Mouse (Mus musculus) embryonic facial prominence, embryonic 15.5 days (tissue): ENCODE measurements around the gene Slc9a1. TPM values are rescaled to one million over a fixed set of nuclear protein-coding genes. Genes with fewer than 3 reads are reported as not detected.

Experiments used
- ATAC-seq: fragments of 200-750 bp; cut with Nextera tagmentation; 2 replicates; pipeline ENCODE4 v1.8.0; 2017; ENCODE audit warnings: low read depth, moderate TSS enrichment; ENCODE audit not compliant: insufficient number of reproducible peaks, low FRiP score, low TSS enrichment
- H3K27ac ChIP-seq: fragments of 300-500 bp; sonication (generic); replicated peaks from 2 replicates; pipeline ENCODE4 v1.5.1; 2015; ENCODE audit warnings: mild to moderate bottlenecking, inconsistent platforms
- H3K27me3 ChIP-seq: fragments of 300-500 bp; sonication (generic); 2 replicates; pipeline ENCODE4 v1.6.1; 2015; ENCODE audit warnings: inconsistent platforms
- H3K36me3 ChIP-seq: fragments of 300-500 bp; sonication (generic); 2 replicates; pipeline ENCODE4 v1.6.1; 2015; ENCODE audit warnings: mild to moderate bottlenecking, inconsistent platforms
- H3K4me1 ChIP-seq: fragments of 300-500 bp; sonication (generic); 2 replicates; pipeline ENCODE4 v1.6.1; 2015; ENCODE audit warnings: inconsistent platforms
- H3K4me2 ChIP-seq: fragments of 300-500 bp; sonication (generic); replicated peaks from 2 replicates; pipeline ENCODE4 v1.6.1; 2015; ENCODE audit warnings: mild to moderate bottlenecking, inconsistent platforms
- H3K4me3 ChIP-seq: fragments of 300-500 bp; sonication (generic); replicated peaks from 2 replicates; pipeline ENCODE4 v1.5.1; 2015; ENCODE audit warnings: mild to moderate bottlenecking, inconsistent platforms
- H3K9ac ChIP-seq: fragments of 300-500 bp; sonication (generic); 2 replicates; pipeline ENCODE4 v1.6.1; 2015; ENCODE audit warnings: inconsistent platforms
- H3K9me3 ChIP-seq: fragments of 300-500 bp; sonication (generic); replicated peaks from 2 replicates; pipeline ENCODE4 v1.6.1; 2016; ENCODE audit warnings: inconsistent platforms
- WGBS: fragments of 180-500 bp; shearing (Covaris S2); methylation state at CpG from one replicate; pipeline ENCODE4 v1.1.7; 2015; 5-methylcytosine and 5-hydroxymethylcytosine counted together
- polyA plus RNA-seq: library from polyadenylated mRNA; unstranded; fragments of >200 nt; fragmentation: Nextera tagmentation; extraction: Ambion mirVana; gene quantifications from 2 replicates; pipeline ENCODE4 v1.2.1, GENCODE M21; 2015

The Slc9a1 gene
- polyA plus RNA-seq, 1 experiment from 2014 or later, result 11.0 TPM

GRCm38 (mm10) chr4:133404256-133404655 is 34.8 kb downstream of the Slc9a1 start:
- Histone ChIP-seq H3K9me3 (no peaks in the 10 kb centered on the region), H3K4me2 (no peak overlapping the region), H3K9ac (no peak overlapping the region), H3K4me3 (no peak overlapping the region), H3K27me3 (no peaks in the 10 kb centered on the region), H3K36me3 (no peaks in the 10 kb centered on the region), H3K27ac (no peak overlapping the region), H3K4me1 (peaks cover 57% of the 10 kb centered on the region)
- WGBS, result 79% methylated on average over 5 of the region's 5 CpGs
- ATAC-seq, result no peak

- peak overlapping the region; percentile 86 for H3K27ac ChIP-seq
- no peaks in the 10 kb centered on the region for H3K27me3 ChIP-seq
- no peaks in the 10 kb centered on the region for H3K9me3 ChIP-seq
- WGBS, result 57% methylated on average over 8 of the region's 8 CpGs
- peaks cover 47% of the 10 kb centered on the region for H3K4me1 ChIP-seq
- ATAC-seq, result 0 out of 2 replicates have a peak, but pooled peaks have one; percentile 25
- H3K9ac ChIP-seq, result no peak overlapping the region
- H3K4me2 ChIP-seq, result no peak overlapping the region
- peaks cover 2% of the 10 kb centered on the region; the same call in 1 of the 2 replicates for H3K36me3 ChIP-seq
- H3K4me3 ChIP-seq, result no peak overlapping the region
Observed at GRCm38 (mm10) chr4:133406313-133407056, 37.0 kb downstream of the Slc9a1 start.

GRCm38 (mm10) chr4:133407114-133407787 is 37.7 kb downstream of the Slc9a1 start:
- peak; percentile 43; the same call in 1 of the 2 replicates for ATAC-seq
- H3K4me3 ChIP-seq, result no peak overlapping the region
- peak overlapping the region; percentile 86 for H3K27ac ChIP-seq
- H3K27me3 ChIP-seq, result no peaks in the 10 kb centered on the region
- H3K4me1 ChIP-seq, result peaks cover 41% of the 10 kb centered on the region
- H3K4me2 ChIP-seq, result no peak overlapping the region
- H3K9me3 ChIP-seq, result no peaks in the 10 kb centered on the region
- WGBS, result 57% methylated on average over 6 of the region's 6 CpGs
- no peak overlapping the region for H3K9ac ChIP-seq
- H3K36me3 ChIP-seq, result peaks cover 9% of the 10 kb centered on the region; the same call in 1 of the 2 replicates

- Histone ChIP-seq H3K4me3 (no peak overlapping the region), H3K36me3 (peaks cover 15% of the 10 kb centered on the region), H3K9ac (no peak overlapping the region), H3K9me3 (no peaks in the 10 kb centered on the region), H3K27ac (peak overlapping the region; percentile 86), H3K4me1 (peaks cover 41% of the 10 kb centered on the region), H3K27me3 (no peaks in the 10 kb centered on the region), H3K4me2 (no peak overlapping the region)
- no peak for ATAC-seq
- WGBS, result 57% methylated on average over 7 of the region's 7 CpGs
Observed at GRCm38 (mm10) chr4:133408006-133408405, 38.5 kb downstream of the Slc9a1 start.

- peaks cover 30% of the 10 kb centered on the region for H3K36me3 ChIP-seq
- no peak overlapping the region for H3K4me2 ChIP-seq
- ATAC-seq, result no peak
- H3K9ac ChIP-seq, result no peak overlapping the region
- no peak overlapping the region for H3K27ac ChIP-seq
- 70% methylated on average over 14 of the region's 14 CpGs for WGBS
- no peak overlapping the region for H3K4me3 ChIP-seq
- H3K9me3 ChIP-seq, result no peaks in the 10 kb centered on the region
- no peaks in the 10 kb centered on the region for H3K27me3 ChIP-seq
- H3K4me1 ChIP-seq, result peaks cover 29% of the 10 kb centered on the region
Observed at GRCm38 (mm10) chr4:133410994-133411393, 41.5 kb downstream of the Slc9a1 start.

- 88% methylated on average over 14 of the region's 14 CpGs for WGBS
- Histone ChIP-seq H3K9ac (no peak overlapping the region), H3K4me2 (no peak overlapping the region), H3K9me3 (no peaks in the 10 kb centered on the region), H3K4me1 (peaks cover 18% of the 10 kb centered on the region), H3K27me3 (no peaks in the 10 kb centered on the region), H3K27ac (no peak overlapping the region), H3K4me3 (no peak overlapping the region), H3K36me3 (peaks cover 40% of the 10 kb centered on the region)
- ATAC-seq, result no peak
Observed at GRCm38 (mm10) chr4:133412096-133412495, 42.6 kb downstream of the Slc9a1 start.

- Histone ChIP-seq H3K27ac (no peak overlapping the region), H3K9me3 (no peaks in the 10 kb centered on the region), H3K4me1 (peaks cover 10% of the 10 kb centered on the region), H3K4me3 (no peak overlapping the region), H3K36me3 (peaks cover 41% of the 10 kb centered on the region), H3K27me3 (no peaks in the 10 kb centered on the region), H3K4me2 (no peak overlapping the region), H3K9ac (no peak overlapping the region)
- ATAC-seq, result no peak
- 82% methylated on average over 16 of the region's 16 CpGs for WGBS
Observed at GRCm38 (mm10) chr4:133412575-133413540, 43.4 kb downstream of the Slc9a1 start.

GRCm38 (mm10) chr4:133413617-133414016 is 44.1 kb downstream of the Slc9a1 start:
- Histone ChIP-seq H3K36me3 (peaks cover 41% of the 10 kb centered on the region), H3K4me2 (no peak overlapping the region), H3K27me3 (no peaks in the 10 kb centered on the region), H3K4me1 (peaks cover 3% of the 10 kb centered on the region), H3K9me3 (no peaks in the 10 kb centered on the region), H3K27ac (no peak overlapping the region), H3K9ac (no peak overlapping the region), H3K4me3 (no peak overlapping the region)
- ATAC-seq, result no peak
- WGBS, result 90% methylated on average over 7 of the region's 7 CpGs

GRCm38 (mm10) chr4:133414920-133415319 is 45.4 kb downstream of the Slc9a1 start:
- Histone ChIP-seq H3K27me3 (no peaks in the 10 kb centered on the region), H3K4me3 (no peak overlapping the region), H3K9ac (no peak overlapping the region), H3K4me1 (peaks cover 3% of the 10 kb centered on the region), H3K27ac (no peak overlapping the region), H3K4me2 (no peak overlapping the region), H3K9me3 (no peaks in the 10 kb centered on the region), H3K36me3 (peaks cover 42% of the 10 kb centered on the region)
- no peak for ATAC-seq
- WGBS, result 55% methylated on average over 4 of the region's 4 CpGs

- H3K4me3 ChIP-seq, result no peak overlapping the region
- H3K9me3 ChIP-seq, result no peaks in the 10 kb centered on the region
- no peak overlapping the region for H3K9ac ChIP-seq
- 65% methylated on average over 14 of the region's 14 CpGs for WGBS
- H3K4me2 ChIP-seq, result no peak overlapping the region
- no peak overlapping the region for H3K27ac ChIP-seq
- H3K36me3 ChIP-seq, result peaks cover 48% of the 10 kb centered on the region
- 0 out of 2 replicates have a peak, but pooled peaks have one; percentile 30 for ATAC-seq
- no peaks in the 10 kb centered on the region for H3K4me1 ChIP-seq
- no peaks in the 10 kb centered on the region for H3K27me3 ChIP-seq
Observed at GRCm38 (mm10) chr4:133419312-133420004, 50.0 kb downstream of the Slc9a1 start.
